Mouse (Mus musculus): ENCODE data around the gene Arhgef25. TPM values are rescaled to one million over a fixed set of nuclear protein-coding genes. Genes with fewer than 3 reads are reported as not detected.

Arhgef25 gene
- polyA plus RNA-seq, 2 experiments = 3.4 to 7.7 TPM

DNA sequence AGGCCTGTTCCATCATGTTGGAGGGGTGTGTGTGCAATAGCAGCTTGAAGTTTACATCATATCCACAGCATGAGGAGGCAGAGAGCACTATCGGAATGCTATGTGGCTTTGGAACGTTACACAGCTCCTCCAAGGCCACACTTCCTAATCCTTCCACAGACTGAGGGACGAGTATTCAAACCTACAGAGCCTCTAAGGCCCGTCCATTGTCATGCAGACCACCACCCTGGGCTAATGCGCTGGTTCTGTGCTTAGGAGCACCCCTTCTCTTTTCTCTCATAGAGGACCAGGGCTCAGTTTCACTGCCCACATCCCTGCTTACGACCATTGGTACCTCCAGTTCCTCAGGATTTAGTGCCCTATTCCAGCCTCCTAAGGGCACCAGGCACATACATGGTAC, 35.3 kb upstream of the Arhgef25 start:
- no peaks in the 10 kb centered on the region for H3K9me3 ChIP-seq (ENCODE audit: control insufficient read depth, low read length)
- H3K27me3 ChIP-seq (ENCODE audit: control insufficient read depth, insufficient read depth, low read length) = no peaks in the 10 kb centered on the region; the same call in 1 of the 2 replicates
- no peak overlapping the region for H3K9ac ChIP-seq (replicated peaks)
- H3K27ac ChIP-seq = no peak overlapping the region
- no peak for ATAC-seq (ENCODE audit: insufficient read depth)
- H3K4me1 ChIP-seq (replicated peaks; ENCODE audit: control insufficient read depth in 2 of 2, insufficient read depth in 2 of 2, low read length in 1 of 2) = no peaks in the 10 kb centered on the region; a peak in 1 of 4 replicates
- no peak overlapping the region for H3K4me3 ChIP-seq (ENCODE audit: insufficient read depth in 1 of 2, low read depth in 2 of 2, low read length in 2 of 2)
- WGBS (ENCODE audit: insufficient replicate concordance) = 54% methylated on average over 6 of the region's 6 CpGs
- no peak overlapping the region for H3K4me2 ChIP-seq (ENCODE audit: low read depth)
- DNase-seq (ENCODE audit: low read depth in 3 of 3, low spot score in 3 of 3) = no peak
- H3K36me3 ChIP-seq (replicated peaks; ENCODE audit: control insufficient read depth, insufficient read depth, low read depth) = no peaks in the 10 kb centered on the region
- TF ChIP-seq EP300 (IDR thresholded peaks at IDR 0.05; ENCODE audit: low read depth) = no peak
- no peak for TF ChIP-seq CTCF (IDR thresholded peaks at IDR 0.05; ENCODE audit: low read depth)

DNA sequence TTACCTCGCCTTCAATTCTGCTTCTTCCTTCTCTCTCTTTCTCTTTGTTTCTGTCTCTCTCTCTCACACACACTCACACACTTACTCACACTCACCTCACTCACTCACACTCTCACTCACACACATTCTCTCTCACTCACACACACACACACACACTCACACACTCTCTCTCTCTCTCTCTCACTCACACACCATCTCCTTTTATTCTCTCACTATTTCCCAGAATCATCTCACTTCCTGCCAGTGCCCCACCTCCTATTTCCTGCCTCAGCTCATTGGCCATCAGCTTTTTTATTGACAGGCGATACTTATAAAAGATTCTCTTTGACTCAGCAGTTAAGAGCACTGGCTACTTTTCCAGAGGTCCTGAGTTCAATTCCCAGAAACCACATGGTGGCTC, 28.5 kb upstream of the Arhgef25 start:
- DNase-seq (ENCODE audit: low read depth in 3 of 3, low spot score in 3 of 3) (no peak), ATAC-seq (ENCODE audit: insufficient read depth) (no peak)
- Histone ChIP-seq H3K4me1 (replicated peaks; ENCODE audit: control insufficient read depth in 2 of 2, insufficient read depth in 2 of 2, low read length in 1 of 2) (peaks cover 6 to 9% of the 10 kb centered on the region in 2 experiments), H3K9ac (replicated peaks) (no peak overlapping the region), H3K9me3 (ENCODE audit: control insufficient read depth, low read length) (no peaks in the 10 kb centered on the region), H3K27ac (no peak overlapping the region), H3K27me3 (ENCODE audit: control insufficient read depth, insufficient read depth, low read length) (no peaks in the 10 kb centered on the region), H3K36me3 (replicated peaks; ENCODE audit: control insufficient read depth, insufficient read depth, low read depth) (no peaks in the 10 kb centered on the region), H3K4me2 (ENCODE audit: low read depth) (no peak overlapping the region), H3K4me3 (ENCODE audit: insufficient read depth in 1 of 2, low read depth in 2 of 2, low read length in 2 of 2) (no peak overlapping the region)
- TF ChIP-seq CTCF (IDR thresholded peaks at IDR 0.05; ENCODE audit: low read depth) (no peak), EP300 (IDR thresholded peaks at IDR 0.05; ENCODE audit: low read depth) (no peak)
- 69% methylated on average over 2 of the region's 2 CpGs for WGBS (ENCODE audit: insufficient replicate concordance)

DNA sequence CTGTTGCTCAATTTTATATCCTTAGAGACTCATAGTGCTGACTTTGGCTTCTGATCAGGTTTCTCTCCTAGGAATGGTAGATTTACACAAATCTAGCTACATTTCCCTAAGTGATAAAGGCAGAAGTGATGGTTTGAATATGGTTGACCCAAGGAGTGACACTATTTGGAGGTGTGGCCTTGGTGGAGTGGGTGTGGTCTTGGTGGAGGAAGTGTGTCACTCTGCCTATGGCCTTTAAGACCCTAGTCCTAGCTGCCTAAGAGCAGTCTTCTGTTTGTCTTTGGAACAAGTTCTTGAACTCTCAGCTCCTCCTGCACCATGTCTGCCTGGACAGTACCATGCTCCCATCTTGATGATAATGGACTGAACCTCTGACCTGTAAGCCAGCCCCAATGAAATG, 27.3 kb upstream of the Arhgef25 start:
- no peak for TF ChIP-seq CTCF (IDR thresholded peaks at IDR 0.05; ENCODE audit: low read depth)
- no peak for TF ChIP-seq EP300 (IDR thresholded peaks at IDR 0.05; ENCODE audit: low read depth)
- Histone ChIP-seq H3K27ac (no peak overlapping the region), H3K9me3 (ENCODE audit: control insufficient read depth, low read length) (no peaks in the 10 kb centered on the region), H3K4me3 (ENCODE audit: insufficient read depth in 1 of 2, low read depth in 2 of 2, low read length in 2 of 2) (no peak overlapping the region), H3K4me1 (replicated peaks; ENCODE audit: control insufficient read depth in 2 of 2, insufficient read depth in 2 of 2, low read length in 1 of 2) (peaks cover 6 to 9% of the 10 kb centered on the region in 2 experiments), H3K36me3 (replicated peaks; ENCODE audit: control insufficient read depth, insufficient read depth, low read depth) (no peaks in the 10 kb centered on the region), H3K27me3 (ENCODE audit: control insufficient read depth, insufficient read depth, low read length) (no peaks in the 10 kb centered on the region), H3K4me2 (ENCODE audit: low read depth) (no peak overlapping the region), H3K9ac (replicated peaks) (no peak overlapping the region)
- ATAC-seq (ENCODE audit: insufficient read depth) = no peak; the same call in 1 of the 2 replicates
- no peak for DNase-seq (ENCODE audit: low read depth in 3 of 3, low spot score in 3 of 3)

DNA sequence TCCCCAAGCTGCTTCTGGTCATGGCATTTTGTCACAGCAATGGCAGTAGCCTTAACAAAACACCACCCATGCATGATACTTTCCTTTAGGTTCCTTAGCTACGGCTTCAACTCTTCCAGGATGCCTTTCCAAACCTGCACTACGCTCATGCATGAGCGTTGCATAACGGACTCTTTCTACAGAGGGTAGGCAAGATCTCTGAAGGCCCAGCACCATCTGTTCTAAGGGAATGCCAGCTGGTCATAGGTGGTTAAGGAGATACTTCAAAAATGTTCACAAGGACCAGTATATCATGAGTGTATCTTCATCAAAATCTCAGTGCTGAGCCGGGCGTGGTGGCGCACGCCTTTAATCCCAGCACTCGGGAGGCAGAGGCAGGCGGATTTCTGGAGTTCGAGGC, 26.6 kb upstream of the Arhgef25 start:
- TF ChIP-seq EP300 (IDR thresholded peaks at IDR 0.05; ENCODE audit: low read depth) (no peak), CTCF (IDR thresholded peaks at IDR 0.05; ENCODE audit: low read depth) (no peak)
- no peak for ATAC-seq (ENCODE audit: insufficient read depth)
- H3K4me2 ChIP-seq (ENCODE audit: low read depth) = no peak overlapping the region
- no peaks in the 10 kb centered on the region for H3K27me3 ChIP-seq (ENCODE audit: control insufficient read depth, insufficient read depth, low read length)
- H3K4me1 ChIP-seq (replicated peaks; ENCODE audit: control insufficient read depth in 2 of 2, insufficient read depth in 2 of 2, low read length in 1 of 2) = peaks cover 6 to 11% of the 10 kb centered on the region in 2 experiments
- no peaks in the 10 kb centered on the region for H3K9me3 ChIP-seq (ENCODE audit: control insufficient read depth, low read length)
- no peak for DNase-seq (ENCODE audit: low read depth in 3 of 3, low spot score in 3 of 3)
- WGBS (ENCODE audit: insufficient replicate concordance) = 84% methylated on average over 11 of the region's 11 CpGs
- no peak overlapping the region for H3K4me3 ChIP-seq (ENCODE audit: insufficient read depth in 1 of 2, low read depth in 2 of 2, low read length in 2 of 2)
- no peak overlapping the region for H3K27ac ChIP-seq
- H3K9ac ChIP-seq (replicated peaks) = no peak overlapping the region
- H3K36me3 ChIP-seq (replicated peaks; ENCODE audit: control insufficient read depth, insufficient read depth, low read depth) = no peaks in the 10 kb centered on the region

DNA sequence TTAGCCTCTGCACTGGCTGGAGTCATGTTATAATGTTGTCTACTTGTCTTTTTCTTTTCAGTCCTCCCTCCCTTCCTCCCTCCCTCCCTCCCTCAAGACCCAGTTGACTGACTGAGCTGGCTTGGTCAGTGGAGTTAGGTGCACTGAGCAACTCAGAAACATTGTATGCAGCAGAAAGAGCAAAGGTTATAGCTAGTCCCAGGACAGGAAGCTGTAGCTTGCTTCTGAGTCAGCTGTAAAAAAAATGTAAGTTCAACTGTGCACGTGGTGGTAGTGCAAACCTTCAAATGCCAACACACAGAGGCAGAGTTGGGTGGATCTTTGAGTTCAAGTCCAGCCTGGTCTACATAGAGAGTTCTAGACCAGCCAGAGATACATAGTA, 24.5 kb upstream of the Arhgef25 start:
- Histone ChIP-seq H3K27ac (no peak overlapping the region), H3K36me3 (replicated peaks; ENCODE audit: control insufficient read depth, insufficient read depth, low read depth) (peaks cover 2% of the 10 kb centered on the region), H3K4me3 (ENCODE audit: insufficient read depth in 1 of 2, low read depth in 2 of 2, low read length in 2 of 2) (no peak overlapping the region), H3K9me3 (ENCODE audit: control insufficient read depth, low read length) (no peaks in the 10 kb centered on the region), H3K4me1 (replicated peaks; ENCODE audit: control insufficient read depth in 2 of 2, insufficient read depth in 2 of 2, low read length in 1 of 2) (peaks cover 13 to 24% of the 10 kb centered on the region in 2 experiments), H3K4me2 (ENCODE audit: low read depth) (no peak overlapping the region), H3K9ac (replicated peaks) (no peak overlapping the region), H3K27me3 (ENCODE audit: control insufficient read depth, insufficient read depth, low read length) (no peaks in the 10 kb centered on the region)
- TF ChIP-seq EP300 (IDR thresholded peaks at IDR 0.05; ENCODE audit: low read depth) (no peak), CTCF (IDR thresholded peaks at IDR 0.05; ENCODE audit: low read depth) (no peak)
- DNase-seq (ENCODE audit: low read depth in 3 of 3, low spot score in 3 of 3) (no peak), ATAC-seq (ENCODE audit: insufficient read depth) (no peak)
- 34% methylated on average over 1 of the region's 1 CpGs for WGBS (ENCODE audit: insufficient replicate concordance)

All from liver, embryonic 14.5 days (tissue).